Mouse (Mus musculus): ENCODE results near the gene Smg5. TPM values are rescaled to one million over a fixed set of nuclear protein-coding genes. Genes with fewer than 3 reads are reported as not detected.

Gene Smg5
- polyA plus RNA-seq, 1 experiment: 53.5 TPM

DNA sequence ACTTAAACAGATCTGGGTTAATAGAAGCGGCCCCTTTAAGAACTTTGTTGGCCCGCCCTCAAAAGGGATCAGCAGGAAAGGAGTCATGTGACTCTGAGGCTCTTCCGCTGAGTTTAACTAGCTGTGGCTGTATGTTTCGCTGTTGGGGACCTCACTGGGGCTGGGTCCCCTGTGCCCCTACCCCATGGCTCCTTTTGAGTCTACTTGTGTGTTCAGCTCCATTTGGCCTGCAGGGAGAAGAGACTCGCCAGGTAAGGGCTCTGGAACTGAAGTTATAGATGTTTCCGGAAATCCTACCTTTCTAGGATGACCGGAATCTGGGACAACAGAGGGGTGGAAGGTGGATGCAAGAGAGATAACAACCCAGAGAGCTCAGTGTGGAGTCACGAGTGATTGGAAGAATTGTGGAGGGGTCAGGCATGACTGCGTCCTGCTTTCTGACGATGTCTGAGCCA lies 11.1 kb upstream of the Smg5 start, which contains the start of gene Glmp:
TSS of gene Glmp (plus strand) at position 73 of the 455 bp plus-strand sequence.
- Histone ChIP-seq H3K4me2 (ENCODE audit: low read depth) (peak within 1 kb of the TSS; percentile 88), H3K27me3 (ENCODE audit: control insufficient read depth, insufficient read depth, insufficient read length) (no peaks in the 10 kb centered on the region), H3K79me2 (ENCODE audit: control insufficient read depth, insufficient read depth) (peaks cover 16% of the 10 kb centered on the region), H3K4me3 (peak within 1 kb of the TSS; percentile 73), H3K36me3 (ENCODE audit: control insufficient read depth, insufficient read depth) (peaks cover 36% of the 10 kb centered on the region), H3ac (ENCODE audit: control insufficient read depth, insufficient read length) (peak within 1 kb of the TSS; percentile 29)
- TF ChIP-seq USF1 (IDR thresholded peaks at IDR 0.05; ENCODE audit: low read depth): peak; percentile 97
- TF ChIP-seq E2F4 (IDR thresholded peaks at IDR 0.05; ENCODE audit: insufficient read depth): no peak
- TF ChIP-seq POLR2AphosphoS2 (IDR thresholded peaks at IDR 0.05; ENCODE audit: insufficient read length, low read depth): peak; percentile 81
- no peak for TF ChIP-seq REST (IDR thresholded peaks at IDR 0.05; ENCODE audit: insufficient read depth, insufficient read length)
- TF ChIP-seq MYOD1 (IDR thresholded peaks at IDR 0.05; ENCODE audit: control insufficient read depth in 1 of 3, insufficient read length in 2 of 3, low read depth in 2 of 3): no peak
- no peak for TF ChIP-seq CEBPB (IDR thresholded peaks at IDR 0.05; ENCODE audit: insufficient read depth, poor library complexity, severe bottlenecking)
- no peak for TF ChIP-seq TCF12 (IDR thresholded peaks at IDR 0.05; ENCODE audit: insufficient read depth, poor library complexity, severe bottlenecking)
- no peak for TF ChIP-seq MYOG (IDR thresholded peaks at IDR 0.05; ENCODE audit: control insufficient read depth in 1 of 3, insufficient read depth in 1 of 3, insufficient read length in 2 of 3, low read depth in 2 of 3)
- no peak for TF ChIP-seq TCF3 (IDR thresholded peaks at IDR 0.05; ENCODE audit: insufficient read length, low read depth)
- no peak for TF ChIP-seq MAX (IDR thresholded peaks at IDR 0.05; ENCODE audit: low read depth)
- peak; percentile 71 for TF ChIP-seq POLR2A (IDR thresholded peaks at IDR 0.05; ENCODE audit: insufficient read length, low read depth)
- no peak for TF ChIP-seq SRF (IDR thresholded peaks at IDR 0.05; ENCODE audit: control insufficient read depth, insufficient read length, low read depth)

DNA sequence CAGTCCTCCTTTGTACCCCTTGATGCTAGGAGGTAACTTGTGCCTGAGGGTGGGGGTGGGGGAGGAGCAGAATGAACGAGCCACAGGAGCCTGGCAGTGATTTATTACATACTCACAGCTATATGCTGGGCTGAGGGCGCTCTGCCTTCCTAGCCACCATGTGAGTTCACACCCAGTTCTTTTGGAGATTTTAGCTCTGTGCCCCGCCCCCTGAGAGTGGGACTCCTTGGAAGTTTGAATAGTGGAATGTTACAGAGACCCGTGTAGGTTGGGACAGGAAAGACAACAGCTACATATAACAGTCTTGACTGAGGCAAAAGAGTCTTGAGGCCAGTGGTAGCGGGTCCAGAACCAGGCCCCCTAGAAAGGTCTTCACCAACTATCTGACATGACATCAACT lies 7.1 kb upstream of the Smg5 start:
- H3K4me3 ChIP-seq: no peak overlapping the region
- H3K36me3 ChIP-seq (ENCODE audit: control insufficient read depth, insufficient read depth): peaks cover 6% of the 10 kb centered on the region
- TF ChIP-seq E2F4 (IDR thresholded peaks at IDR 0.05; ENCODE audit: insufficient read depth) (no peak), MYOD1 (IDR thresholded peaks at IDR 0.05; ENCODE audit: control insufficient read depth in 1 of 3, insufficient read length in 2 of 3, low read depth in 2 of 3) (no peak), TCF3 (IDR thresholded peaks at IDR 0.05; ENCODE audit: insufficient read length, low read depth) (no peak), MYOG (IDR thresholded peaks at IDR 0.05; ENCODE audit: control insufficient read depth in 1 of 3, insufficient read depth in 1 of 3, insufficient read length in 2 of 3, low read depth in 2 of 3) (no peak), POLR2AphosphoS2 (IDR thresholded peaks at IDR 0.05; ENCODE audit: insufficient read length, low read depth) (no peak), POLR2A (IDR thresholded peaks at IDR 0.05; ENCODE audit: insufficient read length, low read depth) (no peak), TCF12 (IDR thresholded peaks at IDR 0.05; ENCODE audit: insufficient read depth, poor library complexity, severe bottlenecking) (no peak), CEBPB (IDR thresholded peaks at IDR 0.05; ENCODE audit: insufficient read depth, poor library complexity, severe bottlenecking) (no peak), MAX (IDR thresholded peaks at IDR 0.05; ENCODE audit: low read depth) (no peak), REST (IDR thresholded peaks at IDR 0.05; ENCODE audit: insufficient read depth, insufficient read length) (no peak), USF1 (IDR thresholded peaks at IDR 0.05; ENCODE audit: low read depth) (no peak), SRF (IDR thresholded peaks at IDR 0.05; ENCODE audit: control insufficient read depth, insufficient read length, low read depth) (no peak)
- peaks cover 16% of the 10 kb centered on the region for H3K79me2 ChIP-seq (ENCODE audit: control insufficient read depth, insufficient read depth)
- H3ac ChIP-seq (ENCODE audit: control insufficient read depth, insufficient read length): no peak overlapping the region
- H3K27me3 ChIP-seq (ENCODE audit: control insufficient read depth, insufficient read depth, insufficient read length): no peaks in the 10 kb centered on the region
- no peak overlapping the region for H3K4me2 ChIP-seq (ENCODE audit: low read depth)

DNA sequence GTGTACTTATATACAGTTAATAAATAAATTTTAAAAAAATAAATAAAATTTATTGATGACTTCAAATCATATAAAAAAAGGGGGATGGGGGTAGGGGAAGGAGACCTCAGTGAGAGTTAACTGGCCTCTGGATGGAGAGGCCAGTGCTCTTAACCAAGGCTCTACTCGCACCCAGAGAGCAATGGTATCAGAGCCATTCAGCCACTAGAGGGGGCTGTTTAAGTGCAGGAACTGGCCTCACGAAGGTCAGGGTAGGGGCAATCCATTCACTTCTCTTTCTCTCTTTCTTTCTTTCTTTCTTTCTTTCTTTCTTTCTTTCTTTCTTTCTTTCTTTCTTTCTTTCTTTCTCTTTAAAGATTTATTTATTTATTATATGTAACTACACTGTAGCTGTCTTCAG lies 4.8 kb upstream of the Smg5 start:
- Histone ChIP-seq H3ac (ENCODE audit: control insufficient read depth, insufficient read length) (no peak overlapping the region), H3K4me2 (ENCODE audit: low read depth) (no peak overlapping the region), H3K27me3 (ENCODE audit: control insufficient read depth, insufficient read depth, insufficient read length) (no peaks in the 10 kb centered on the region), H3K4me3 (no peak overlapping the region), H3K36me3 (ENCODE audit: control insufficient read depth, insufficient read depth) (peaks cover 6% of the 10 kb centered on the region), H3K79me2 (ENCODE audit: control insufficient read depth, insufficient read depth) (peaks cover 16% of the 10 kb centered on the region)
- no peak for TF ChIP-seq MYOD1 (IDR thresholded peaks at IDR 0.05; ENCODE audit: control insufficient read depth in 1 of 3, insufficient read length in 2 of 3, low read depth in 2 of 3)
- TF ChIP-seq REST (IDR thresholded peaks at IDR 0.05; ENCODE audit: insufficient read depth, insufficient read length): no peak
- no peak for TF ChIP-seq POLR2A (IDR thresholded peaks at IDR 0.05; ENCODE audit: insufficient read length, low read depth)
- TF ChIP-seq USF1 (IDR thresholded peaks at IDR 0.05; ENCODE audit: low read depth): no peak
- no peak for TF ChIP-seq CEBPB (IDR thresholded peaks at IDR 0.05; ENCODE audit: insufficient read depth, poor library complexity, severe bottlenecking)
- no peak for TF ChIP-seq POLR2AphosphoS2 (IDR thresholded peaks at IDR 0.05; ENCODE audit: insufficient read length, low read depth)
- no peak for TF ChIP-seq TCF3 (IDR thresholded peaks at IDR 0.05; ENCODE audit: insufficient read length, low read depth)
- TF ChIP-seq MAX (IDR thresholded peaks at IDR 0.05; ENCODE audit: low read depth): no peak
- no peak for TF ChIP-seq TCF12 (IDR thresholded peaks at IDR 0.05; ENCODE audit: insufficient read depth, poor library complexity, severe bottlenecking)
- no peak for TF ChIP-seq MYOG (IDR thresholded peaks at IDR 0.05; ENCODE audit: control insufficient read depth in 1 of 3, insufficient read depth in 1 of 3, insufficient read length in 2 of 3, low read depth in 2 of 3)
- no peak for TF ChIP-seq E2F4 (IDR thresholded peaks at IDR 0.05; ENCODE audit: insufficient read depth)
- no peak for TF ChIP-seq SRF (IDR thresholded peaks at IDR 0.05; ENCODE audit: control insufficient read depth, insufficient read length, low read depth)

DNA sequence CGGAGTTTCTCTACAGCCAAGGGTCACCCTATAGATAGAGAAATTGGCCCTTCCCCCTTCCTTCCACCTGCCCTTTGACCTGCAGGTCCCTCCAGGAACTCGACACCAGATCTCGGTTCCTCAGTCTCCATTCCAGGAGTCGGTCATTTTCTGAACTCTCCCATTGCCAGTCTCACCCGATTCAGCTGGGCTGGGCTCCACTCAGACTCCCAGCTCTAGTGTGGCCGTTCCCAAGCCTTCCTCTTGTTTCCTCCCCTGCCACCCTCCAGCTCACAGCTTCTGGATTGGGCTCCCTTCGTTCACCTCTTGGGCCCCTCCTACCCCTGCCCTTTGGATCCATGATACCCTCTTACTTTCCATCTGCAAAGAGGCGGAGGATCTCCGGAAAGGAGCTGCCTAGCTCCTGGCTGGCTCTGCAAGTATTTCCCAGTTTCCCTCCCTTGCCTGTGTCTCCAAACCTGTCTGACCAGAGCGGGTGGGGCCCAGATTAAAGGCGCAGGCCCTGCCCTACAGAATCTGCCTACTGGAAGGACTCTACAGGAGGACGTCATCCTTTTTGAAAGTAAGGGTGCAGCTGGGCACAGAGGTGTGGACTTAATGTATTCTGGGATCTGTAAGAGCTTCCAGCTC lies 1.9 kb upstream of the Smg5 start:
- peaks cover 39% of the 10 kb centered on the region for H3K79me2 ChIP-seq (ENCODE audit: control insufficient read depth, insufficient read depth)
- no peak overlapping the region for H3K4me2 ChIP-seq (ENCODE audit: low read depth)
- no peak overlapping the region for H3ac ChIP-seq (ENCODE audit: control insufficient read depth, insufficient read length)
- no peaks in the 10 kb centered on the region for H3K36me3 ChIP-seq (ENCODE audit: control insufficient read depth, insufficient read depth)
- TF ChIP-seq E2F4 (IDR thresholded peaks at IDR 0.05; ENCODE audit: insufficient read depth): no peak
- TF ChIP-seq TCF12 (IDR thresholded peaks at IDR 0.05; ENCODE audit: insufficient read depth, poor library complexity, severe bottlenecking): no peak
- no peak for TF ChIP-seq TCF3 (IDR thresholded peaks at IDR 0.05; ENCODE audit: insufficient read length, low read depth)
- TF ChIP-seq USF1 (IDR thresholded peaks at IDR 0.05; ENCODE audit: low read depth): no peak
- TF ChIP-seq MYOG (IDR thresholded peaks at IDR 0.05; ENCODE audit: control insufficient read depth in 1 of 3, insufficient read depth in 1 of 3, insufficient read length in 2 of 3, low read depth in 2 of 3): no peak
- no peak for TF ChIP-seq MYOD1 (IDR thresholded peaks at IDR 0.05; ENCODE audit: control insufficient read depth in 1 of 3, insufficient read length in 2 of 3, low read depth in 2 of 3)
- no peak for TF ChIP-seq REST (IDR thresholded peaks at IDR 0.05; ENCODE audit: insufficient read depth, insufficient read length)
- TF ChIP-seq CEBPB (IDR thresholded peaks at IDR 0.05; ENCODE audit: insufficient read depth, poor library complexity, severe bottlenecking): no peak
- no peak for TF ChIP-seq POLR2AphosphoS2 (IDR thresholded peaks at IDR 0.05; ENCODE audit: insufficient read length, low read depth)
- TF ChIP-seq MAX (IDR thresholded peaks at IDR 0.05; ENCODE audit: low read depth): no peak
- H3K27me3 ChIP-seq (ENCODE audit: control insufficient read depth, insufficient read depth, insufficient read length): no peaks in the 10 kb centered on the region
- peak overlapping the region; percentile 92 for H3K4me3 ChIP-seq

Data from myocyte (in vitro differentiated cells).